ENCODE assay signal across 13 mouse cellular contexts in genomic region chr13:18892910-18893309, GRCm38 (mm10). TPM values are rescaled to one million over a fixed set of nuclear protein-coding genes. Genes with fewer than 3 reads are reported as not detected.
DNase-seq lines count a peak whose midpoint lies in the region; ATAC-seq and TF ChIP-seq lines count a peak whose summit lies in the region.
"Had no signal": no experiment of that assay in that cellular context is flagged by ENCODE, and none has a peak within 500 bp of the region (broad histone marks: within the 10 kb centered on the region; RNA-seq: fewer than 3 reads in every experiment).

No protein-coding gene starts in this region.

- H3K4me3 ChIP-seq in heart, embryonic 16.5 days (ENCODE audit: low read length) = no peak overlapping the region
- H3K4me3 ChIP-seq in heart, embryonic 11.5 days (ENCODE audit: low read depth, low read length) = no peak overlapping the region
- H3K4me3 ChIP-seq in stomach, embryonic 14.5 days (ENCODE audit: low read depth, low read length) = no peak overlapping the region
- H3K4me3 ChIP-seq in stomach, postnatal 0 days (ENCODE audit: low read depth, low read length) = no peak overlapping the region
- no peak overlapping the region for H3K4me3 ChIP-seq in cerebellum, adult 2 months (replicated peaks; ENCODE audit: insufficient read depth, low read depth, low read length)
- H3K4me3 ChIP-seq: erythroblast, embryonic 14.5 days had no signal

- WGBS in heart, embryonic 16.5 days = 35% methylated on average over 9 of the region's 9 CpGs
- 57% methylated on average over 9 of the region's 9 CpGs for WGBS in heart, embryonic 11.5 days (ENCODE audit: insufficient replicate concordance)
- 53% methylated on average over 9 of the region's 9 CpGs for WGBS in stomach, embryonic 14.5 days
- WGBS in stomach, postnatal 0 days = 58% methylated on average over 9 of the region's 9 CpGs
- 16% methylated on average over 9 of the region's 9 CpGs for WGBS in cerebellum, adult 2 months

- no peaks in the 10 kb centered on the region for H3K36me3 ChIP-seq in heart, embryonic 16.5 days (ENCODE audit: control insufficient read depth, insufficient read depth)
- H3K36me3 ChIP-seq in heart, embryonic 11.5 days (ENCODE audit: control insufficient read depth, insufficient read depth, low read length) = no peaks in the 10 kb centered on the region
- no peaks in the 10 kb centered on the region for H3K36me3 ChIP-seq in stomach, embryonic 14.5 days (ENCODE audit: control insufficient read depth, insufficient read depth, low read length)
- H3K36me3 ChIP-seq in stomach, postnatal 0 days (ENCODE audit: control insufficient read depth, insufficient read depth, low read length) = no peaks in the 10 kb centered on the region

- DNase-seq in stomach, postnatal 0 days (ENCODE audit: low spot score) = no peak
- DNase-seq in left cerebral cortex, postnatal 36 days (ENCODE audit: low spot score in 2 of 2) = peak; percentile 66 to 81
- peak; percentile 80 for DNase-seq in telencephalon, adult 2 months (ENCODE audit: low read depth, low spot score)
- no peak for DNase-seq in cerebellum, adult 2 months
- DNase-seq: cerebellum, adult 11 months; kidney, postnatal 36 days; thymus, postnatal 4 days had no signal

- no peaks in the 10 kb centered on the region for H3K9me3 ChIP-seq in heart, embryonic 16.5 days (replicated peaks; ENCODE audit: control insufficient read depth, low read length)
- no peaks in the 10 kb centered on the region for H3K9me3 ChIP-seq in heart, embryonic 11.5 days (replicated peaks; ENCODE audit: control insufficient read depth, low read length)
- no peaks in the 10 kb centered on the region for H3K9me3 ChIP-seq in stomach, embryonic 14.5 days (ENCODE audit: control insufficient read depth, low read depth, low read length)
- no peaks in the 10 kb centered on the region for H3K9me3 ChIP-seq in stomach, postnatal 0 days (ENCODE audit: control insufficient read depth, low read length)

- no peak overlapping the region for H3K4me2 ChIP-seq in heart, embryonic 16.5 days (ENCODE audit: low read depth, low read length)
- H3K4me2 ChIP-seq in heart, embryonic 11.5 days = no peak overlapping the region
- no peak overlapping the region for H3K4me2 ChIP-seq in stomach, embryonic 14.5 days (replicated peaks; ENCODE audit: low read depth, low read length)
- H3K4me2 ChIP-seq in stomach, postnatal 0 days (replicated peaks; ENCODE audit: low read depth) = no peak overlapping the region

- no peak overlapping the region for H3K9ac ChIP-seq in heart, embryonic 16.5 days (ENCODE audit: low read length)
- no peak overlapping the region for H3K9ac ChIP-seq in heart, embryonic 11.5 days (ENCODE audit: low read depth, low read length)
- H3K9ac ChIP-seq in stomach, embryonic 14.5 days (replicated peaks; ENCODE audit: low read depth, low read length) = no peak overlapping the region
- H3K9ac ChIP-seq in stomach, postnatal 0 days (ENCODE audit: low read length) = no peak overlapping the region

- no peak overlapping the region for H3K27ac ChIP-seq in heart, embryonic 16.5 days (ENCODE audit: low read length)
- no peak overlapping the region for H3K27ac ChIP-seq in heart, embryonic 11.5 days (ENCODE audit: low read depth, low read length)
- no peak overlapping the region for H3K27ac ChIP-seq in stomach, embryonic 14.5 days (ENCODE audit: low read length)
- H3K27ac ChIP-seq in stomach, postnatal 0 days (replicated peaks) = no peak overlapping the region
- H3K27ac ChIP-seq in cerebellum, adult 2 months (ENCODE audit: insufficient read depth, low read length) = no peak overlapping the region

- no peaks in the 10 kb centered on the region for H3K27me3 ChIP-seq in heart, embryonic 16.5 days (ENCODE audit: control insufficient read depth, insufficient read depth, low read length)
- no peaks in the 10 kb centered on the region for H3K27me3 ChIP-seq in heart, embryonic 11.5 days (ENCODE audit: control insufficient read depth, insufficient read depth, low read length)
- H3K27me3 ChIP-seq in stomach, embryonic 14.5 days (ENCODE audit: control insufficient read depth, insufficient read depth, low read length) = no peaks in the 10 kb centered on the region
- H3K27me3 ChIP-seq in stomach, postnatal 0 days (ENCODE audit: control insufficient read depth, insufficient read depth, low read length) = no peaks in the 10 kb centered on the region
- no peaks in the 10 kb centered on the region for H3K27me3 ChIP-seq in cerebellum, adult 2 months (ENCODE audit: control insufficient read depth, insufficient read depth, low read length)

- H3K4me1 ChIP-seq in heart, embryonic 16.5 days (ENCODE audit: control insufficient read depth, insufficient read depth, low read length) = no peaks in the 10 kb centered on the region; the same call in 1 of the 2 replicates
- H3K4me1 ChIP-seq in heart, embryonic 11.5 days (ENCODE audit: control insufficient read depth, insufficient read depth, low read length) = no peaks in the 10 kb centered on the region; the same call in 1 of the 2 replicates
- no peaks in the 10 kb centered on the region for H3K4me1 ChIP-seq in stomach, embryonic 14.5 days (ENCODE audit: control insufficient read depth, insufficient read depth, low read length)
- no peaks in the 10 kb centered on the region for H3K4me1 ChIP-seq in stomach, postnatal 0 days (replicated peaks; ENCODE audit: control insufficient read depth, insufficient read depth)
- no peaks in the 10 kb centered on the region for H3K4me1 ChIP-seq in cerebellum, adult 2 months (ENCODE audit: control insufficient read depth, insufficient read depth, low read length)

- no peak for TF ChIP-seq POLR2A in cerebellum, adult 2 months (IDR thresholded peaks at IDR 0.05; ENCODE audit: borderline replicate concordance, insufficient read depth, low read length)

- 0 out of 2 replicates have a peak, but pooled peaks have one; percentile 58 for ATAC-seq in heart, embryonic 16.5 days (replicated peaks; ENCODE audit: extremely low read depth, insufficient read depth, low FRiP score)
- no peak for ATAC-seq in heart, embryonic 11.5 days (replicated peaks; ENCODE audit: insufficient number of reproducible peaks, low FRiP score, low TSS enrichment)
- ATAC-seq in stomach, embryonic 14.5 days (ENCODE audit: insufficient number of reproducible peaks, insufficient read depth, low FRiP score, low read depth) = peak; percentile 58; the same call in 1 of the 2 replicates
- no peak for ATAC-seq in stomach, postnatal 0 days (ENCODE audit: low FRiP score, low TSS enrichment)
- no peak for ATAC-seq in CD4-positive, CD25-positive, alpha-beta regulatory T cell, adult 4 months

- intact Hi-C loops in left cerebral cortex, postnatal 36 days (cut with DNase I) = no loop called here

- no peak for TF ChIP-seq CTCF in stomach, postnatal 0 days (IDR thresholded peaks at IDR 0.05; ENCODE audit: low read depth)
- no peak for TF ChIP-seq CTCF in cerebellum, adult 2 months (IDR thresholded peaks at IDR 0.05; ENCODE audit: borderline replicate concordance, insufficient read depth, low read depth, low read length)

- no peak for TF ChIP-seq EP300 in stomach, postnatal 0 days (optimal IDR thresholded peaks at IDR 0.05)

RNA-seq across cellular contexts. Expression of gene Amph, which starts 55.1 kb away (rescaled TPM):
- 0.50 TPM in 2 replicates for polyA plus RNA-seq in heart, embryonic 16.5 days (2015; fragmentation: Nextera tagmentation; extraction: Ambion mirVana)
- polyA plus RNA-seq in heart, embryonic 11.5 days (2014; fragmentation: Nextera tagmentation; extraction: Ambion mirVana) = 1.8 and 2.0 TPM in 2 replicates
- 2.7 and 3.3 TPM in 2 replicates for polyA plus RNA-seq in stomach, embryonic 14.5 days (2014; fragmentation: Nextera tagmentation; extraction: Ambion mirVana)
- 1.3 and 1.4 TPM in 2 replicates for polyA plus RNA-seq in stomach, postnatal 0 days (2015; fragmentation: Nextera tagmentation; extraction: Ambion mirVana)
- total RNA-seq in left cerebral cortex, postnatal 36 days (2021) = 100 to 1,000 TPM; 198 to 214 TPM
- polyA plus RNA-seq in cerebellum, adult 2 months (2012; rRNA removed) = 159 and 173 TPM in 2 replicates
- under 1 TPM in 1 of 2 experiments, not detected in 1; 0.63 TPM for polyA plus RNA-seq in CD4-positive, CD25-positive, alpha-beta regulatory T cell, adult 4 months (2017; shearing (Covaris generic))
- total RNA-seq: megakaryocyte, adult 5-6 weeks had no signal
- polyA plus RNA-seq: erythroblast, embryonic 14.5 days had no signal

Comparison
In these comparisons a context has a peak if more than half of its experiments do, and no peak if none do; other contexts are left out.
1. ATAC-seq: peak in heart, embryonic 16.5 days (single experiment) and stomach, embryonic 14.5 days (single experiment); none in heart, embryonic 11.5 days (single experiment), stomach, postnatal 0 days (single experiment) and CD4-positive, CD25-positive, alpha-beta regulatory T cell, adult 4 months (single experiment).
2. DNase-seq: peak in left cerebral cortex, postnatal 36 days (2 of 2) and telencephalon, adult 2 months (single experiment); none in stomach, postnatal 0 days (single experiment) and cerebellum, adult 2 months (0 of 2).
3. RNA of gene Amph, which starts 55.1 kb away (polyA plus RNA-seq): 159 to 173 TPM in cerebellum, adult 2 months; 2.7 to 3.3 TPM in stomach, embryonic 14.5 days, 1.8 to 2.0 TPM in heart, embryonic 11.5 days, 1.3 to 1.4 TPM in stomach, postnatal 0 days, 0.63 TPM in CD4-positive, CD25-positive, alpha-beta regulatory T cell, adult 4 months and 0.50 TPM in heart, embryonic 16.5 days; every median in the first group is over 10 times any median in the second.